Mouse (Mus musculus): Measurements from ENCODE around the gene Tril.

GRCm38 (mm10) chr6:53815691-53816090 lies 4.9 kb downstream of the Tril start:
- TF ChIP-seq POLR2A (IDR thresholded peaks at IDR 0.05; ENCODE audit: borderline replicate concordance, low read depth, low read length) (no peak), CTCF (IDR thresholded peaks at IDR 0.05; ENCODE audit: low read depth, low read length) (no peak)
